Mouse (Mus musculus) midbrain, embryonic 16.5 days (tissue): ENCODE results near the gene Mthfr. TPM values are rescaled to one million over a fixed set of nuclear protein-coding genes. Genes with fewer than 3 reads are reported as not detected.

ENCODE experiments used
- ATAC-seq: fragments of 200-750 bp; cut with Nextera tagmentation; 2 replicates; pipeline ENCODE4 v1.8.0; 2017; ENCODE audit warnings: moderate TSS enrichment
- H3K27ac ChIP-seq: fragments of 300-500 bp; sonication (generic); 2 replicates; pipeline ENCODE4 v1.5.1; 2014; ENCODE audit warnings: mild to moderate bottlenecking, low read length, mixed read lengths
- H3K27me3 ChIP-seq: fragments of 300-500 bp; sonication (generic); 2 replicates; pipeline ENCODE4 v1.6.1; 2014; ENCODE audit warnings: low read depth, low read length, mixed read lengths; ENCODE audit not compliant: control insufficient read depth, insufficient read depth
- H3K36me3 ChIP-seq: fragments of 300-500 bp; sonication (generic); 2 replicates; pipeline ENCODE4 v1.6.1; 2014; ENCODE audit warnings: mild to moderate bottlenecking, low read length, moderate library complexity, mixed read lengths; ENCODE audit not compliant: control insufficient read depth, insufficient read depth
- H3K4me1 ChIP-seq: fragments of 300-500 bp; sonication (generic); 2 replicates; pipeline ENCODE4 v1.6.1; 2014; ENCODE audit warnings: mild to moderate bottlenecking, low read length, mixed read lengths; ENCODE audit not compliant: control insufficient read depth, insufficient read depth
- H3K4me2 ChIP-seq: fragments of 300-500 bp; sonication (generic); 2 replicates; pipeline ENCODE4 v1.6.1; 2014; ENCODE audit warnings: mild to moderate bottlenecking, low read length, mixed read lengths
- H3K4me3 ChIP-seq: fragments of 300-500 bp; sonication (generic); 2 replicates; pipeline ENCODE4 v1.5.1; 2014; ENCODE audit warnings: low read depth, mild to moderate bottlenecking, low read length, moderate library complexity, mixed read lengths
- H3K9ac ChIP-seq: fragments of 300-500 bp; sonication (generic); 2 replicates; pipeline ENCODE4 v1.6.1; 2014; ENCODE audit warnings: low read depth, low read length, mixed read lengths
- H3K9me3 ChIP-seq: fragments of 300-500 bp; sonication (generic); replicated peaks from 2 replicates; pipeline ENCODE4 v1.6.1; 2014; ENCODE audit warnings: mild to moderate bottlenecking, low read length, mixed read lengths; ENCODE audit not compliant: control insufficient read depth, poor library complexity, severe bottlenecking
- WGBS: fragments of 180-500 bp; shearing (Covaris S2); extraction: QIAGEN DNeasy Blood & Tissue Kit; methylation state at CpG from one replicate; pipeline ENCODE4 v1.1.7; 2014; 5-methylcytosine and 5-hydroxymethylcytosine counted together
- polyA plus RNA-seq: library from polyadenylated mRNA; unstranded; fragments of >200 nt; fragmentation: Nextera tagmentation; extraction: Ambion mirVana; gene quantifications from 2 replicates; pipeline ENCODE4 v1.2.1, GENCODE M21; 2015

Mthfr gene
- polyA plus RNA-seq, 1 experiment from 2014 or later, result 22.2 TPM

DNA sequence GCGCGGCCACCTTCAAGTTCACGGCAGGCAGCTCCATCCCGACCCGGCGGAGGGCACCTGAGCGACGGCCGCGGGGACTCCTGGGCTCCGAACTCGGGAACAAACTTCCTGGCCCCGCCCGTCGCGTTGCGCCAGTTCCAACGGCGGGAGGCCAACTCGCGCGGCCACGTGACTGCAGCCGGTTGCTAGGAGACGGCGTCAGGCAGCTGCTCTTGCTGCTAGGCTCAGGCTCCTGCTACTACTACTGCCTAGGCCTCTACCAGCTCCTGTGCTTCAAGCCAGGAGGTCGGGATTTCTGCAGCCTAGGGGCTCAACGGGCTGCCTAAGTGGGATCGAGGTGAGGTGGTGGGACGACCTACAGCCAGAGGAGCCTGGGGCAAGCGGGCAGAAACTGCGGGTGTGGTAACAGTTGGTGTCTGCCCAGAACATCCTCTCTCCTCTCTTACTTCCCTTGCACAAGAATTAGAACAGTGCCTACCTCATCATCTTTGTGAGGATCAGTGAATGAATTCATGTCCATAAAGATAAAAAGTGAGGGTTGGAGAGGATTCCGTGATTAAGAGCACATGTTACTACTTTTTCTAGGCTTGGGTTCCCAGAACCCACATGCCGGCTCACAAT, 49.1 kb downstream of the Mthfr start, which contains the start of gene Agtrap:
Gene Agtrap, minus strand, starts transcription at position 125 of the 621 bp plus-strand sequence.
- 4% methylated on average over 33 of the region's 34 CpGs for WGBS
- H3K36me3 ChIP-seq, result no peaks in the 10 kb centered on the region
- H3K4me1 ChIP-seq, result peaks cover 10% of the 10 kb centered on the region
- peak within 1 kb of the TSS; percentile 90 for H3K4me2 ChIP-seq
- no peaks in the 10 kb centered on the region for H3K27me3 ChIP-seq
- no peaks in the 10 kb centered on the region for H3K9me3 ChIP-seq
- ATAC-seq, result peak; percentile 94
- H3K27ac ChIP-seq, result peak within 1 kb of the TSS; percentile 78
- peak within 1 kb of the TSS; percentile 53 for H3K4me3 ChIP-seq
- H3K9ac ChIP-seq, result peak within 1 kb of the TSS; percentile 68

DNA sequence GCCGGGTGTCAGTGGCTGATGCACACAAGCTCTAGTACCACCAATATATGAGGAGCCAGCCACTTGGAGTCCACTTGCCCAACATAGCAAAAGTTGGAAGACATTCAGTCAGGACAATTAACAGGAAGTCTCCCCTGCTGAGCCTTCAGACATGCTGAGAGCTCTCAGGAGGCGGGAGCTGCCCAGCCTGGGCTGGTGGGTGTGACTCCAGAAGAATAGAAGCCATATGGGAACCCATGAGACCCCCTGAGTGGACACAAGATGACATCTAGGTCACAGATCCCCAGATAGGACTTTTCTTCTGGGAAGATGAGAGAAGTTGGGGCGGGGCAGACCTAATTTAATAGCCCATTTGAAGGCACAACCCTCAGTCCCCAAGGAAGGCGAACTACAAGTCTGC, 50.3 kb downstream of the Mthfr start:
- Histone ChIP-seq H3K27me3 (no peaks in the 10 kb centered on the region), H3K27ac (no peak overlapping the region), H3K36me3 (no peaks in the 10 kb centered on the region), H3K4me2 (no peak overlapping the region), H3K4me3 (no peak overlapping the region), H3K9me3 (no peaks in the 10 kb centered on the region), H3K9ac (no peak overlapping the region), H3K4me1 (peaks cover 10% of the 10 kb centered on the region)
- WGBS, result 55% methylated on average over 4 of the region's 4 CpGs
- no peak for ATAC-seq

DNA sequence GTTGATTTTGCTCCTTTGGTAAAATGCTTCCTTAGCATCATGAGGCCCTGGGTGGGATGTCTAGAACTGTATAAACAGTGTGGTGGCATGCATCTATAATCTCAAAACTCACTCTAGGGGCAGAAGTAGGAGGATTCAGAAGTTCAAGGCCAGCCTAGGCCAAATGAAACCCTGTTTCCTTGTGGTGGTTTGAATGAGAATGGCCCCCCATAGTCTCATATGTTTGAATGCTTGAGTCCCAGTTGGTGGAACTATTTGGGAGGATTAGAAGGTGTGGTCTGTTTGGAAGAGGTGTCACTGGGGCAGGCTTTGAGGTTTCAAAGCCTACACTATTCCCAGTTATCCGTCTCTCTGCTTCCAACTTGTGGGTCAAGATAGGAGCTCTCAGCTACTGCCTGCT, 52.3 kb downstream of the Mthfr start:
- no peak overlapping the region for H3K4me2 ChIP-seq
- no peak overlapping the region for H3K27ac ChIP-seq
- no peak overlapping the region for H3K4me3 ChIP-seq
- H3K9me3 ChIP-seq, result no peaks in the 10 kb centered on the region
- H3K4me1 ChIP-seq, result peaks cover 10% of the 10 kb centered on the region
- no peaks in the 10 kb centered on the region for H3K36me3 ChIP-seq
- no peaks in the 10 kb centered on the region for H3K27me3 ChIP-seq
- 96% methylated on average over 1 of the region's 1 CpGs for WGBS
- no peak overlapping the region for H3K9ac ChIP-seq
- no peak for ATAC-seq

- Histone ChIP-seq H3K9ac (no peak overlapping the region), H3K9me3 (no peaks in the 10 kb centered on the region), H3K36me3 (no peaks in the 10 kb centered on the region), H3K4me1 (peaks cover 6% of the 10 kb centered on the region), H3K4me2 (no peak overlapping the region), H3K27me3 (no peaks in the 10 kb centered on the region), H3K4me3 (no peak overlapping the region), H3K27ac (no peak overlapping the region)
- ATAC-seq, result no peak
- 92% methylated on average over 11 of the region's 11 CpGs for WGBS
Observed at GRCm38 (mm10) chr4:148092551-148093271, 53.8 kb downstream of the Mthfr start.

- Histone ChIP-seq H3K4me2 (no peak overlapping the region), H3K9me3 (no peaks in the 10 kb centered on the region), H3K27ac (no peak overlapping the region), H3K36me3 (no peaks in the 10 kb centered on the region), H3K27me3 (no peaks in the 10 kb centered on the region), H3K4me1 (no peaks in the 10 kb centered on the region), H3K4me3 (no peak overlapping the region), H3K9ac (no peak overlapping the region)
- ATAC-seq, result no peak
- 88% methylated on average over 5 of the region's 5 CpGs for WGBS
Observed at GRCm38 (mm10) chr4:148094161-148094560, 55.3 kb downstream of the Mthfr start.

DNA sequence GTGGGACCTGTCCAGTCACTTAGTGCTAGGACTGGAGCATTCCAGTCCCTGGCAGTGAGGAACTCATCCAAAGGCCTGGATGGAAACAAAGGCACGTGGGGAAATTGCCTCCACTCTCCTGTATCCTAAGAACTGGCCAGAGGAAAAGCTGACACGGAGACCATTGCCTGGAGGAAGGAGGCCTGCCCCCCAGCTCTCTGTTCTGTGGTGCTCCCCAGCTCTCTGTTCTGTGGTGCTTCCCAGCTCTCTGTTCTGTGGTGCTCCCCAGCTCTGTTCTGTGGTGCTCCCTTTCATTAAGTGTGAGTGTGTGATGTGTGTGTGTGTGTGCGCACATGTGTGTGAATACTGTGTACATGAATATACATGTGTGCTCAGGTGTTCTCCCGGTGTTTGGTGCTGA, 56.2 kb downstream of the Mthfr start:
- 81% methylated on average over 4 of the region's 4 CpGs for WGBS
- H3K27me3 ChIP-seq, result no peaks in the 10 kb centered on the region
- no peak for ATAC-seq

GRCm38 (mm10) chr4:148097936-148098335, 59.1 kb downstream of the Mthfr start:
- 87% methylated on average over 2 of the region's 2 CpGs for WGBS
- no peak overlapping the region for H3K27ac ChIP-seq

More for the DNA sequence above, 56.2 kb downstream of the Mthfr start:
- Histone ChIP-seq H3K4me3 (no peak overlapping the region), H3K27ac (no peak overlapping the region), H3K9me3 (no peaks in the 10 kb centered on the region), H3K36me3 (no peaks in the 10 kb centered on the region), H3K4me2 (no peak overlapping the region), H3K9ac (no peak overlapping the region), H3K4me1 (no peaks in the 10 kb centered on the region)

GRCm38 (mm10) chr4:148098666-148099065, 59.8 kb downstream of the Mthfr start:
- Histone ChIP-seq H3K27me3 (no peaks in the 10 kb centered on the region), H3K36me3 (no peaks in the 10 kb centered on the region), H3K4me2 (no peak overlapping the region), H3K4me3 (no peak overlapping the region), H3K9ac (no peak overlapping the region), H3K9me3 (no peaks in the 10 kb centered on the region), H3K4me1 (peaks cover 10% of the 10 kb centered on the region), H3K27ac (no peak overlapping the region)
- no peak for ATAC-seq
- WGBS, result 90% methylated on average over 3 of the region's 3 CpGs

More at GRCm38 (mm10) chr4:148097936-148098335, 59.1 kb downstream of the Mthfr start:
- Histone ChIP-seq H3K9me3 (no peaks in the 10 kb centered on the region), H3K9ac (no peak overlapping the region), H3K4me3 (no peak overlapping the region), H3K4me2 (no peak overlapping the region), H3K27me3 (no peaks in the 10 kb centered on the region), H3K4me1 (peaks cover 10% of the 10 kb centered on the region), H3K36me3 (no peaks in the 10 kb centered on the region)
- ATAC-seq, result no peak
